Mouse (Mus musculus): Measurements from ENCODE around the gene Eno3.

Gene Eno3

GRCm38 (mm10) chr11:70644564-70645103 is 12.4 kb upstream of the Eno3 start:
- DNase-seq = no peak

- DNase-seq = no peak
Observed at GRCm38 (mm10) chr11:70645461-70646258, 11.3 kb upstream of the Eno3 start.

- peak; percentile 71 for DNase-seq
Observed at GRCm38 (mm10) chr11:70646259-70646555, 10.8 kb upstream of the Eno3 start.

- DNase-seq = peak; percentile 97
Observed at GRCm38 (mm10) chr11:70646691-70647650, 10.0 kb upstream of the Eno3 start, which contains the start of the genes Rnf167 and Slc25a11. Gene Rnf167, plus strand, starts transcription at chr11:70647235. Gene Slc25a11, minus strand, starts transcription at chr11:70647479.

- DNase-seq = peak; percentile 48
Observed at GRCm38 (mm10) chr11:70647716-70648420, 9.1 kb upstream of the Eno3 start.

- DNase-seq = no peak
Observed at GRCm38 (mm10) chr11:70648512-70648911, 8.5 kb upstream of the Eno3 start.

GRCm38 (mm10) chr11:70649185-70649734 is 7.7 kb upstream of the Eno3 start:
- no peak for DNase-seq

- DNase-seq = no peak
Observed at GRCm38 (mm10) chr11:70650322-70651175, 6.5 kb upstream of the Eno3 start.

- DNase-seq = no peak
Observed at GRCm38 (mm10) chr11:70651391-70651790, 5.6 kb upstream of the Eno3 start.

GRCm38 (mm10) chr11:70652029-70652883 is 4.7 kb upstream of the Eno3 start:
- DNase-seq = no peak

GRCm38 (mm10) chr11:70652884-70653344 is 4.1 kb upstream of the Eno3 start:
- no peak for DNase-seq

GRCm38 (mm10) chr11:70653345-70654197 is 3.4 kb upstream of the Eno3 start:
- peak; percentile 59 for DNase-seq

GRCm38 (mm10) chr11:70654198-70654922 is 2.6 kb upstream of the Eno3 start, which contains the start of gene Pfn1:
Gene Pfn1, minus strand, starts transcription at chr11:70654644.
- peak; percentile 64 for DNase-seq

- DNase-seq = peak; percentile 73
Observed at GRCm38 (mm10) chr11:70654923-70655570, 2.0 kb upstream of the Eno3 start.

GRCm38 (mm10) chr11:70655571-70656455 is 1.2 kb upstream of the Eno3 start:
- DNase-seq = peak; percentile 61

- DNase-seq = no peak
Observed at GRCm38 (mm10) chr11:70656456-70656927, 510 bp upstream of the Eno3 start.

GRCm38 (mm10) chr11:70657573-70657972 is 571 bp downstream of the Eno3 start:
- DNase-seq = no peak

Data from kidney, adult 11 months (tissue).